9 mouse cellular contexts compared by ENCODE assay signal in genomic region chr3:130962701-130963472, GRCm38 (mm10).
A peak's percentile ranks its signal among the peaks of the same experiment; 100 is the strongest.
DNase-seq lines count a peak whose midpoint lies in the region; ATAC-seq and TF ChIP-seq lines count a peak whose summit lies in the region.
"Had no signal": no experiment of that assay in that cellular context is flagged by ENCODE, and none has a peak within 500 bp of the region (broad histone marks: within the 10 kb centered on the region; RNA-seq: fewer than 3 reads in every experiment).

No protein-coding gene starts in this region.

- peaks cover 6% of the 10 kb centered on the region; the same call in 1 of the 2 replicates for H3K27me3 ChIP-seq in forebrain, embryonic 12.5 days
- no peaks in the 10 kb centered on the region for H3K27me3 ChIP-seq in limb, embryonic 14.5 days (ENCODE audit: control insufficient read depth, insufficient read depth, low read length)
- H3K27me3 ChIP-seq: liver, embryonic 13.5 days had no signal

- H3K36me3 ChIP-seq in forebrain, embryonic 12.5 days (replicated peaks), result no peaks in the 10 kb centered on the region
- H3K36me3 ChIP-seq in limb, embryonic 14.5 days (ENCODE audit: control insufficient read depth, insufficient read depth, low read length), result no peaks in the 10 kb centered on the region
- H3K36me3 ChIP-seq: liver, embryonic 13.5 days had no signal

- intact Hi-C loops in left cerebral cortex, postnatal 4 days (cut with DNase I), result no loop called here

- no peaks in the 10 kb centered on the region for H3K9me3 ChIP-seq in forebrain, embryonic 12.5 days
- H3K9me3 ChIP-seq in limb, embryonic 14.5 days (ENCODE audit: control insufficient read depth, low read length), result no peaks in the 10 kb centered on the region
- H3K9me3 ChIP-seq: liver, embryonic 13.5 days had no signal

- peak overlapping the region; percentile 51 for H3K4me2 ChIP-seq in forebrain, embryonic 12.5 days
- H3K4me2 ChIP-seq in limb, embryonic 14.5 days (replicated peaks; ENCODE audit: low read depth, low read length, severe bottlenecking), result peak overlapping the region; percentile 39; the same call in 1 of the 2 replicates
- H3K4me2 ChIP-seq: liver, embryonic 13.5 days had no signal

- 13% methylated on average over 12 of the region's 12 CpGs for WGBS in forebrain, embryonic 12.5 days
- 67% methylated on average over 12 of the region's 12 CpGs for WGBS in limb, embryonic 14.5 days

- TF ChIP-seq POLR2A in limb, embryonic 14.5 days (IDR thresholded peaks at IDR 0.05; ENCODE audit: borderline replicate concordance, extremely low read depth, insufficient read depth, insufficient read length), result no peak

- DNase-seq in left cerebral cortex, postnatal 4 days, result peak; percentile 48
- no peak for DNase-seq in left cerebral cortex, adult 9 months (ENCODE audit: low spot score in 2 of 2)
- DNase-seq in limb, embryonic 14.5 days (ENCODE audit: low spot score), result no peak
- DNase-seq in retina, postnatal 1 day, result peak; percentile 91
- no peak for DNase-seq in layer of hippocampus, adult 9-10 months (ENCODE audit: low spot score)
- DNase-seq in layer of hippocampus, postnatal 10 days (ENCODE audit: low spot score in 2 of 2), result no peak
- DNase-seq: liver, embryonic 13.5 days had no signal

- peaks cover 38% of the 10 kb centered on the region for H3K4me1 ChIP-seq in forebrain, embryonic 12.5 days
- peaks cover 8% of the 10 kb centered on the region for H3K4me1 ChIP-seq in limb, embryonic 14.5 days (ENCODE audit: control insufficient read depth, insufficient read depth, low read length)
- H3K4me1 ChIP-seq: liver, embryonic 13.5 days had no signal

- H3K9ac ChIP-seq in forebrain, embryonic 12.5 days, result peak overlapping the region; percentile 0
- no peak overlapping the region for H3K9ac ChIP-seq in limb, embryonic 14.5 days (ENCODE audit: low read depth, low read length, severe bottlenecking)
- H3K9ac ChIP-seq: liver, embryonic 13.5 days had no signal

- H3K27ac ChIP-seq in forebrain, embryonic 12.5 days, result peak overlapping the region; percentile 82
- H3K27ac ChIP-seq in limb, embryonic 14.5 days (replicated peaks; ENCODE audit: low read depth, low read length), result no peak overlapping the region
- H3K27ac ChIP-seq: liver, embryonic 13.5 days had no signal

- ATAC-seq in forebrain, embryonic 12.5 days (ENCODE audit: low FRiP score), result peak; percentile 81
- no peak for ATAC-seq in limb, embryonic 14.5 days (ENCODE audit: low FRiP score, low read depth)
- ATAC-seq: activated CD4-positive, CD25-positive, alpha-beta regulatory T cell, adult 4 months had no signal

- peak overlapping the region; percentile 21 for H3K4me3 ChIP-seq in forebrain, embryonic 12.5 days (replicated peaks)
- H3K4me3 ChIP-seq in limb, embryonic 14.5 days (replicated peaks; ENCODE audit: low read length), result no peak overlapping the region
- H3K4me3 ChIP-seq: liver, embryonic 13.5 days had no signal

Comparison
In these comparisons a context has a peak if more than half of its experiments do, and no peak if none do; other contexts are left out.
1. DNase-seq: peak in left cerebral cortex, postnatal 4 days (single experiment) and retina, postnatal 1 day (single experiment); none in left cerebral cortex, adult 9 months (0 of 2), limb, embryonic 14.5 days (single experiment), layer of hippocampus, adult 9-10 months (single experiment) and layer of hippocampus, postnatal 10 days (0 of 2).